Mouse (Mus musculus): ENCODE measurements at regions not wholly inside any gene's neighbourhood (a gene's known extent, or its start where the extent isn't known, plus 50 kb on each side); places are given as distances from the start of the nearest gene placed in this dataset.
"Not testable (repeated sequence)": the region's sequence is repeated elsewhere in the genome, so short reads cannot be mapped to it uniquely, and the experiment has no call there.

DNA sequence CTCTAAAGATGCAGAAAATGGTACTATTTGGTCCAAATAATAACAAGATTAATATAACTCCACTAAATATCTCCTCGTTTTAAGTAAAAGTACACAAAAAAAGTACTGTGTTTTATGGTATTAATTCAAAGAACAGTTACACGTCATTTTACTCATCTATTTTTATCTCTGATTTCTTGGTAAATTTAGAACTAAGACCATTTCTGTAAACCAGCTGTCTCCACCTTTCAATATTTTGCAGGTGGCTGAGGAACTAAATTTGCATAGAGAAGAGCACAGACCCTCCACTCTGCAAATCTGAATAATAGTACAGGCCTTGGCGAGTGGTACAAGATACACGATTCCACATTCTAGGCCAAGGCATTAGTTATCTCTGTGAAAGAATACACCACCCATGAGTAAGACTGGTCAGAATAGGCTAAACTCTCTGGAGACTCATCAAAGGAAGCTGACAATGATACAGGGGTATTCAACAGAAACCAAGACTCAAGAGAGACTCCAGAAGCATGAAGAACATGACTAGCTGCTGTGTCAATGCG lies 191.5 kb upstream of the Intu start:
- ATAC-seq (ENCODE audit: low FRiP score, low TSS enrichment), result no peak
- H3K27ac ChIP-seq (ENCODE audit: low read depth, low read length), result no peak overlapping the region
- H3K4me3 ChIP-seq (ENCODE audit: low read length), result no peak overlapping the region
- no peaks in the 10 kb centered on the region for H3K4me1 ChIP-seq (ENCODE audit: control insufficient read depth, insufficient read depth, low read length)
- H3K9me3 ChIP-seq (ENCODE audit: control insufficient read depth, low read length), result no peaks in the 10 kb centered on the region
- no peaks in the 10 kb centered on the region for H3K36me3 ChIP-seq (ENCODE audit: control insufficient read depth, insufficient read depth, low read length)
- H3K9ac ChIP-seq (ENCODE audit: low read depth, low read length), result no peak overlapping the region
- H3K27me3 ChIP-seq (ENCODE audit: control insufficient read depth, insufficient read depth, low read length), result no peaks in the 10 kb centered on the region
- no peak overlapping the region for H3K4me2 ChIP-seq (replicated peaks; ENCODE audit: low read depth, low read length)
- WGBS, result 91% methylated on average over 5 of the region's 5 CpGs

DNA sequence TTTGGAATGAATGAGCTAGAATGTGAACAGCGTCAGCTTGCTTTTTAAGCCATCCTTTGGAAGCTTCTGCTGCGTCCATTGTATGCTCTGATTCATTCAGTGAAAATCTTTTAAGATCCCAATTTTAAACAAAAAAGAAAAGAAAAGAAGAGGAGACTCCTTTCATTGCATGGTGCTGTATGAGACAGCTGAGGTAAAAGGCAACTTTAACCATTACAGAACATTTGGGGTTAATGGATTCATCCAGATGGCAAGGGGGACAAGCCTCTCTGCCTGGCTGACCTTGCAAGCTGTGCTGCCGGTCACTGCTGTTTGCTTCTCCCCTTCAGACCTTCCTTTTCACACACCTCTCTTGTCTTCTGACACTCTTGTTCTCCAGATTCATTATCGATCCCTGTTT lies 176.0 kb upstream of the Intu start:
- Histone ChIP-seq H3K4me2 (replicated peaks; ENCODE audit: low read depth, low read length) (no peak overlapping the region), H3K27me3 (ENCODE audit: control insufficient read depth, insufficient read depth, low read length) (no peaks in the 10 kb centered on the region), H3K4me3 (ENCODE audit: low read length) (no peak overlapping the region), H3K27ac (ENCODE audit: low read depth, low read length) (no peak overlapping the region), H3K9me3 (ENCODE audit: control insufficient read depth, low read length) (no peaks in the 10 kb centered on the region), H3K9ac (ENCODE audit: low read depth, low read length) (no peak overlapping the region), H3K36me3 (ENCODE audit: control insufficient read depth, insufficient read depth, low read length) (no peaks in the 10 kb centered on the region), H3K4me1 (ENCODE audit: control insufficient read depth, insufficient read depth, low read length) (no peaks in the 10 kb centered on the region)
- 66% methylated on average over 4 of the region's 4 CpGs for WGBS
- ATAC-seq (ENCODE audit: low FRiP score, low TSS enrichment), result no peak

DNA sequence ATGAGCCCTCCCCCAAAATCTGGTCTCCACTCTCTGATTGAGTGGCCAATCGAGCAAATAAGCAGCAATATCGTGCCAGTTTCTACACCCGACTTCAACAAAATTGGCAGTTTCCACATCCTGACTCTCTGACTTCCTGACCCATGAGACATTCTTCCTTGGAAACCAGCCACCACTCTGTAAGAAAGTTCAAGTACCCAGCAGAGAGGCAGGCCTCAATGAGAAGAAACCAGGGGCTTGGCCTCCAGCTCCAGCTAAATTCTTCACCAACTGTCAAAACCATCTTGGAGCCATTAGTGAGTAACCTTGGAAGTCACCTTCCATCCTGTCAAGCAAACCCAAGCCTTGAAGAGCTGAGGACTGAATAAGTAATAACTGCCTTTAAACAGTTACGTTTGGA lies 162.7 kb upstream of the Intu start:
- H3K9ac ChIP-seq (ENCODE audit: low read depth, low read length), result no peak overlapping the region
- H3K36me3 ChIP-seq (ENCODE audit: control insufficient read depth, insufficient read depth, low read length), result no peaks in the 10 kb centered on the region
- no peaks in the 10 kb centered on the region for H3K4me1 ChIP-seq (ENCODE audit: control insufficient read depth, insufficient read depth, low read length)
- ATAC-seq (ENCODE audit: low FRiP score, low TSS enrichment), result no peak
- H3K4me2 ChIP-seq (replicated peaks; ENCODE audit: low read depth, low read length), result no peak overlapping the region
- H3K27ac ChIP-seq (ENCODE audit: low read depth, low read length), result no peak overlapping the region
- H3K27me3 ChIP-seq (ENCODE audit: control insufficient read depth, insufficient read depth, low read length), result no peaks in the 10 kb centered on the region
- WGBS, result 87% methylated on average over 4 of the region's 4 CpGs
- no peak overlapping the region for H3K4me3 ChIP-seq (ENCODE audit: low read length)
- H3K9me3 ChIP-seq (ENCODE audit: control insufficient read depth, low read length), result no peaks in the 10 kb centered on the region

DNA sequence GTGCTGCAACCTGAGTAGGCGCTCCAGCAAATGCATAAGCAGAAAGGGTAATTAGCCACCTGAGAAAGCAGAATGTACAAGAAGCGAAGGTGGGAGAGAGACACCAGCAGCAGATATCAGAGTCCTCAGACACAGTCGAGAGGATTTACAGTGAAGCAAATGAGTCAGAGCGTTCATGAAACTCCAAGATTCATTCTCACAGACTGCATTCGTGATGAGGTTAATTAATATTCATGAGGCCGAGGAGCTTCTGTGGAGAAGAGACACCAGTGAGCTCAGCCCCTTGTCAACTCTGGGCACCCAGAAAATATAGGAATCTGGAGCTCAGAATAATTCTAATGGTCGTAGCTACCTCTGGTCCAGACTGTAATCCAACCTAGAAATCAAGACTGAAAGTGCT lies 159.7 kb upstream of the Intu start:
- no peaks in the 10 kb centered on the region for H3K4me1 ChIP-seq (ENCODE audit: control insufficient read depth, insufficient read depth, low read length)
- H3K36me3 ChIP-seq (ENCODE audit: control insufficient read depth, insufficient read depth, low read length), result no peaks in the 10 kb centered on the region
- H3K4me2 ChIP-seq (replicated peaks; ENCODE audit: low read depth, low read length), result no peak overlapping the region
- no peak for ATAC-seq (ENCODE audit: low FRiP score, low TSS enrichment)
- H3K27me3 ChIP-seq (ENCODE audit: control insufficient read depth, insufficient read depth, low read length), result no peaks in the 10 kb centered on the region
- H3K4me3 ChIP-seq (ENCODE audit: low read length), result no peak overlapping the region
- no peak overlapping the region for H3K9ac ChIP-seq (ENCODE audit: low read depth, low read length)
- WGBS, result 36% methylated on average over 7 of the region's 7 CpGs
- H3K9me3 ChIP-seq (ENCODE audit: control insufficient read depth, low read length), result no peaks in the 10 kb centered on the region
- H3K27ac ChIP-seq (ENCODE audit: low read depth, low read length), result no peak overlapping the region

DNA sequence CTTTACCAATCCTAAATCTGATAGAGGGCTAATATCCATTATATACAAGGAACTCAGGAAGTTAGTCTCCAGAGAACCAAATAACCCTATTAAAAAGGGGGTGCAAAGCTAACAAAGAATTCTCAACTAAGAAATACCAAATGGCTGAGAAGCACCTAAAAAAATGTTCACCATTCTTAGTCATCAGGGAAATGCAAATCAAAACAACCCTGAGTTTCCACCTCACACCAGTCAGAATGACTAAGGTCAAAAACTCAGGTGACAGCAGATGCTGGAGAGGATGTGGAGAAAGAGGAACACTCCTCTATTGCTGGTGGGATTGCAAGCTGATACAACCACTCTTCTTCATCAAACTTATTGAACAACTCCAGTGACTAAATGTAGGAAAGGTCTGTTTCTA lies 154.9 kb upstream of the Intu start:
- not testable (repeated sequence) for H3K4me3 ChIP-seq (ENCODE audit: low read length); H3K36me3 ChIP-seq (ENCODE audit: control insufficient read depth, insufficient read depth, low read length); H3K4me1 ChIP-seq (ENCODE audit: control insufficient read depth, insufficient read depth, low read length); H3K9me3 ChIP-seq (ENCODE audit: control insufficient read depth, low read length); H3K9ac ChIP-seq (ENCODE audit: low read depth, low read length); ATAC-seq (ENCODE audit: low FRiP score, low TSS enrichment); H3K4me2 ChIP-seq (replicated peaks; ENCODE audit: low read depth, low read length); H3K27ac ChIP-seq (ENCODE audit: low read depth, low read length); H3K27me3 ChIP-seq (ENCODE audit: control insufficient read depth, insufficient read depth, low read length)

DNA sequence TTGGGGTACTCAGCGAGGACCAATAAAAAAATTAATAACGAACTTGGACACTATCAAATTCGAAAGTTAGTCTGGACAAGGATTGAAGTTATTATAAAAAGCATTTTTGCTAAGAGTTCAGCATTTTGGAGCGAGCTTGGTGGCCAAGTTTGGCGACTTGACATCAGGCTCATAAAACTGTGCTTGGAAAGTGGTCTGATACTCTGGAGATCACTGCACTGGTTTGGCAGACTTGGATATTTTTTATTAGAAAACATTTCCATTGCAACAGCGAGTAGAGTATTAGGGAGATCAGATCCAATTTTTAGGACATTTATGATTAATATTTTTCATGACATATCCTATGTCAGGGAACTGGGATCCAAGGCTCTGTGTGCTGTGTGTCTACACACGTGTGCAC lies 153.7 kb upstream of the Intu start:
- H3K36me3 ChIP-seq (ENCODE audit: control insufficient read depth, insufficient read depth, low read length), result no peaks in the 10 kb centered on the region
- ATAC-seq (ENCODE audit: low FRiP score, low TSS enrichment), result no peak
- no peak overlapping the region for H3K4me2 ChIP-seq (replicated peaks; ENCODE audit: low read depth, low read length)
- H3K4me3 ChIP-seq (ENCODE audit: low read length), result no peak overlapping the region
- no peaks in the 10 kb centered on the region for H3K27me3 ChIP-seq (ENCODE audit: control insufficient read depth, insufficient read depth, low read length)
- H3K9me3 ChIP-seq (ENCODE audit: control insufficient read depth, low read length), result no peaks in the 10 kb centered on the region
- no peak overlapping the region for H3K9ac ChIP-seq (ENCODE audit: low read depth, low read length)
- 83% methylated on average over 7 of the region's 7 CpGs for WGBS
- no peaks in the 10 kb centered on the region for H3K4me1 ChIP-seq (ENCODE audit: control insufficient read depth, insufficient read depth, low read length)
- H3K27ac ChIP-seq (ENCODE audit: low read depth, low read length), result no peak overlapping the region

DNA sequence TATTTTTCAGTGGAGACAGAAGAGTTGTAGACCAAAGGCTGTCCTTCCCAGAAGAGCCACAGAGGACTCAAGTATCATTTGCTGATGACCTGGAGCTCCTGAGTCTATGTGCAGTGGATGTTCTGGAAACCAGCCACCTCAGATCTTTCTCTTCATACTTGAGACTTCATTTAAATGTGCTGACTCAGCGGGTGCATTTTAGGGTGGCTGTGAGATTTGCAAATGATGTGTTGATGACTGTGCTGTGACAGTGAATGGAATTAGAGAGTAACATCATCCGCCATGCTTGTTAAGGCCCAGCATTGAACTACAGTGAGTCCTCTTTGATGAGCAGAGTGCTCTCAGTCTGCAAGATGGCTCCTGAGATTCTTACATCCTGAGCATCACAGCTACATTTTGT lies 152.0 kb upstream of the Intu start:
- no peak overlapping the region for H3K4me2 ChIP-seq (replicated peaks; ENCODE audit: low read depth, low read length)
- no peak for ATAC-seq (ENCODE audit: low FRiP score, low TSS enrichment)
- H3K36me3 ChIP-seq (ENCODE audit: control insufficient read depth, insufficient read depth, low read length), result no peaks in the 10 kb centered on the region
- H3K4me1 ChIP-seq (ENCODE audit: control insufficient read depth, insufficient read depth, low read length), result no peaks in the 10 kb centered on the region
- H3K4me3 ChIP-seq (ENCODE audit: low read length), result no peak overlapping the region
- no peaks in the 10 kb centered on the region for H3K9me3 ChIP-seq (ENCODE audit: control insufficient read depth, low read length)
- WGBS, result 94% methylated on average over 2 of the region's 2 CpGs
- H3K27me3 ChIP-seq (ENCODE audit: control insufficient read depth, insufficient read depth, low read length), result no peaks in the 10 kb centered on the region
- H3K9ac ChIP-seq (ENCODE audit: low read depth, low read length), result no peak overlapping the region
- H3K27ac ChIP-seq (ENCODE audit: low read depth, low read length), result no peak overlapping the region

DNA sequence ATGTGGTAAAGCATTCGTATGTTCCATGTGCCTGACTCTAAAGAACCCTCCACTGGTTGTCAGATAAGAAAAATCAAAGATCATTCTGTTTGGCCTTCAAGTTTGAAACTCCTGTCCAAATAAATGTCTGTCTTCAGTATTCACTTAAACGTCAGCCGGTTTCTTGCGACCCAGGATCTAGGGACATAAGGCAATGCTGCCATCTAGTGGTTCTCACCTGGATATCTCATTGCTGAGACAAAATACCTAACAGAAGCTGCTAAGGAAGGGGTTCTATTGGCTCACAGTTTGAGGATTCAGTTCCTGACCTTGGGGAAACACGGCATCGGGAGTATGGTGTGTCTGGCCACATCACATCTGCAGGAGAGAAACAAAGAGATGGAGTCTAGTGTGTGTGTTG lies 139.5 kb upstream of the Intu start:
- H3K9me3 ChIP-seq (ENCODE audit: control insufficient read depth, low read length), result no peaks in the 10 kb centered on the region
- H3K27ac ChIP-seq (ENCODE audit: low read depth, low read length), result no peak overlapping the region
- 43% methylated on average over 6 of the region's 6 CpGs for WGBS
- no peaks in the 10 kb centered on the region for H3K4me1 ChIP-seq (ENCODE audit: control insufficient read depth, insufficient read depth, low read length)
- ATAC-seq (ENCODE audit: low FRiP score, low TSS enrichment), result no peak
- no peak overlapping the region for H3K4me3 ChIP-seq (ENCODE audit: low read length)
- H3K9ac ChIP-seq (ENCODE audit: low read depth, low read length), result no peak overlapping the region
- no peaks in the 10 kb centered on the region for H3K36me3 ChIP-seq (ENCODE audit: control insufficient read depth, insufficient read depth, low read length)
- H3K27me3 ChIP-seq (ENCODE audit: control insufficient read depth, insufficient read depth, low read length), result no peaks in the 10 kb centered on the region
- H3K4me2 ChIP-seq (replicated peaks; ENCODE audit: low read depth, low read length), result no peak overlapping the region

DNA sequence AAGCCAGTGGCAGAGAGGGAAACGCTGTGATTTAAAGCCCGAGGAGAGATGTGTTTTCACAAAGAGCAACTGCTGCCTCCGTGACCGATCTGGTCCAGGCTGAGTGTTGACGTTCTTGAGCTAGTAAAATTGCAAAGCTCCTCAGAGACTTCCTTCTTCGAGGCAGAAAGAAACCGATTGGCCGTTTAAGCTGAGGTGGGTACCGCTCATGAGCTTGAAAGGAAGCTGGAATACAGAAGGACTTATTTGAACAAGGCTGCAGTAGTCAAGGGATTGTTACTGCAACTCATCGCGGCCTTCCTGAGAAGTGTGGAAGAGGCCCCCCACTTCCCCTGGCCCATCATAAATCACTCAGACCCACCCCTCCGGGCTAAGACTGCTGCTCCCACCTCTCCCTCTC lies 132.9 kb upstream of the Intu start:
- H3K4me3 ChIP-seq (ENCODE audit: low read length), result peak overlapping the region; percentile 9; the same call in 1 of the 2 replicates

DNA sequence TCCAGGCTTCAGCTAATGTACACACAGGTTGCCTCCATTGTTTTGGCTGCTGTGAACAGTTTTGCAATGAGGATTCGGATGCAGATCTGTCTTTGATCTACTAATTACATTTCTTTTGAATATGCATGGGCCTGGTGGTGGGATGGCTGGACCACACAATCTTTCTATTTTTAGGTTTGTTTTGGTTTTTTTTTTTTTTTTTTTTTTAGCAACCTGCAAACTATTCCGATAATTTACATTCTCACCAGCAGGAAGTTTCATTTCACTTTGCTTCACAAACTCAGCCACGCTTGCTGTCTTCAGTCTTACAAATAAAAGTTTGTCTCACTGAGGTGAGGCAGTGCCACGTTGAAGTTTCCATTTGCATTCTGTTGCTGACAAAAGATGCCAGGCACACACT lies 127.7 kb upstream of the Intu start:
- Histone ChIP-seq H3K4me3 (ENCODE audit: low read length) (no peak overlapping the region), H3K4me1 (ENCODE audit: control insufficient read depth, insufficient read depth, low read length) (peaks cover 9% of the 10 kb centered on the region), H3K27me3 (ENCODE audit: control insufficient read depth, insufficient read depth, low read length) (no peaks in the 10 kb centered on the region), H3K36me3 (ENCODE audit: control insufficient read depth, insufficient read depth, low read length) (no peaks in the 10 kb centered on the region), H3K27ac (ENCODE audit: low read depth, low read length) (no peak overlapping the region), H3K4me2 (replicated peaks; ENCODE audit: low read depth, low read length) (no peak overlapping the region), H3K9me3 (ENCODE audit: control insufficient read depth, low read length) (no peaks in the 10 kb centered on the region), H3K9ac (ENCODE audit: low read depth, low read length) (no peak overlapping the region)
- 74% methylated on average over 4 of the region's 4 CpGs for WGBS
- no peak for ATAC-seq (ENCODE audit: low FRiP score, low TSS enrichment)

More for the DNA sequence above, 132.9 kb upstream of the Intu start:
- H3K9ac ChIP-seq (ENCODE audit: low read depth, low read length), result no peak overlapping the region
- ATAC-seq (ENCODE audit: low FRiP score, low TSS enrichment), result 0 out of 2 replicates have a peak, but pooled peaks have one; percentile 45
- H3K4me1 ChIP-seq (ENCODE audit: control insufficient read depth, insufficient read depth, low read length), result peaks cover 6% of the 10 kb centered on the region
- H3K27me3 ChIP-seq (ENCODE audit: control insufficient read depth, insufficient read depth, low read length), result no peaks in the 10 kb centered on the region
- WGBS, result 6% methylated on average over 12 of the region's 12 CpGs
- H3K9me3 ChIP-seq (ENCODE audit: control insufficient read depth, low read length), result no peaks in the 10 kb centered on the region
- H3K4me2 ChIP-seq (replicated peaks; ENCODE audit: low read depth, low read length), result peak overlapping the region; percentile 24
- H3K36me3 ChIP-seq (ENCODE audit: control insufficient read depth, insufficient read depth, low read length), result no peaks in the 10 kb centered on the region
- no peak overlapping the region for H3K27ac ChIP-seq (ENCODE audit: low read depth, low read length)
